Mouse (Mus musculus) lung, adult 18-20 months (tissue): ENCODE measurements at regions not wholly inside any gene's neighbourhood (a gene's known extent, or its start where the extent isn't known, plus 50 kb on each side); places are given as distances from the start of the nearest gene placed in this dataset.

Experiments used
- DNase-seq, 2 experiments: peaks; one replicate each; pipeline ENCODE4 v3.0.0; 2022; ENCODE audit warnings: mixed read lengths in 2 of 2

DNA sequence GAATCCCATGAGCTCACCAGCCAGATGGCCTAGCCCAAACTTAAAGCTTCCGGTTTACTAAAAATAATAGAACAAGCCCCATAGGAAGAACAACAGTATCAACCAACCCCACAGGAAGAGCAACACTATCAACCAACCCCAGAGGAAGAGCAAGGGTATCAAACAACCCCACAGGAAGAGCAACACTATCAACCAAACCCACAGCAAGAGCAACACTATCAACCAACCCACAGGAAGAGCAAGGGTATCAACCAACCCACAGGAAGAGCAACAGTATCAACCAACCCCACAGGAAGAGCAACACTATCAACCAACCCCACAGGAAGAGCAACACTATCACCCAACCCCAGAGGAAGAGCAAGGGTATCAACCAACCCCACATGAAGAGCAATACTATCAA, 59.0 kb upstream of the 1700016C15Rik start:
- no peak for DNase-seq

- DNase-seq = no peak
Observed at GRCm38 (mm10) chr1:177676657-177677056, 53.0 kb upstream of the 1700016C15Rik start.

GRCm38 (mm10) chr1:177678832-177679231, 50.8 kb upstream of the 1700016C15Rik start:
- no peak for DNase-seq
